Mouse (Mus musculus) midbrain, postnatal 0 days (tissue): ENCODE data around the gene Ibsp. TPM values are rescaled to one million over a fixed set of nuclear protein-coding genes. Genes with fewer than 3 reads are reported as not detected.

Experiments
- ATAC-seq: fragments of 200-750 bp; cut with Nextera tagmentation; 2 replicates; pipeline ENCODE4 v1.8.0; 2017; ENCODE audit warnings: moderate number of reproducible peaks, mild to moderate bottlenecking, moderate TSS enrichment, moderate library complexity; ENCODE audit not compliant: low FRiP score
- DNase-seq: peaks from one replicate; pipeline ENCODE4 v3.0.0-alpha.2; 2015; ENCODE audit warnings: low spot score
- H3K27ac ChIP-seq: fragments of 300-500 bp; sonication (generic); 2 replicates; pipeline ENCODE4 v1.5.1; 2014; ENCODE audit warnings: low read depth, mild to moderate bottlenecking, low read length, mixed read lengths
- H3K27me3 ChIP-seq: fragments of 300-500 bp; sonication (generic); 2 replicates; pipeline ENCODE4 v1.6.1; 2014; ENCODE audit warnings: low read length, control low read depth, mixed read lengths; ENCODE audit not compliant: insufficient read depth
- H3K36me3 ChIP-seq: fragments of 300-500 bp; sonication (generic); 2 replicates; pipeline ENCODE4 v1.6.1; 2014; ENCODE audit warnings: low read length, control low read depth, mixed read lengths; ENCODE audit not compliant: insufficient read depth
- H3K4me1 ChIP-seq: fragments of 300-500 bp; sonication (generic); 2 replicates; pipeline ENCODE4 v1.6.1; 2014; ENCODE audit warnings: mild to moderate bottlenecking, control low read depth, antibody characterized with exemption, low read length, mixed read lengths; ENCODE audit not compliant: insufficient read depth
- H3K4me2 ChIP-seq: fragments of 300-500 bp; sonication (generic); 2 replicates; pipeline ENCODE4 v1.6.1; 2014; ENCODE audit warnings: low read depth, mild to moderate bottlenecking, low read length, mixed read lengths; ENCODE audit not compliant: poor library complexity, severe bottlenecking
- H3K4me3 ChIP-seq: fragments of 300-500 bp; sonication (generic); 2 replicates; pipeline ENCODE4 v1.5.1; 2014; ENCODE audit warnings: low read depth, mild to moderate bottlenecking, low read length, moderate library complexity
- H3K9ac ChIP-seq: fragments of 300-500 bp; sonication (generic); replicated peaks from 2 replicates; pipeline ENCODE4 v1.6.1; 2014; ENCODE audit warnings: mild to moderate bottlenecking, low read length, moderate library complexity, mixed read lengths; ENCODE audit not compliant: poor library complexity, severe bottlenecking
- H3K9me3 ChIP-seq: fragments of 300-500 bp; sonication (generic); 2 replicates; pipeline ENCODE4 v1.6.1; 2016; ENCODE audit warnings: low read length, control low read depth
- CTCF ChIP-seq: IDR thresholded peaks from 2 replicates; pipeline ENCODE4 v1.5.1; 2016; ENCODE audit warnings: antibody characterized with exemption, mild to moderate bottlenecking
- WGBS: fragments of 180-500 bp; shearing (Covaris S2); extraction: QIAGEN DNeasy Blood & Tissue Kit; methylation state at CpG from one replicate; pipeline ENCODE4 v1.1.7; 2014; 5-methylcytosine and 5-hydroxymethylcytosine counted together
- microRNA-seq: library from miRNA; unstranded; fragments of <30 nt; microRNA quantifications from one replicate; pipeline ENCODE4, GENCODE M21; 2016; ENCODE audit warnings: borderline number of aligned reads
- polyA plus RNA-seq: library from polyadenylated mRNA; unstranded; fragments of >200 nt; fragmentation: Nextera tagmentation; extraction: Ambion mirVana; gene quantifications from 2 replicates; pipeline ENCODE4 v1.2.1, GENCODE M21; 2015
- total RNA-seq: library from RNA; depleted of rRNA; stranded (reverse); fragments of >200 nt; gene quantifications from 2 replicates; pipeline ENCODE4 v1.2.3, GENCODE M21; 2014; rRNA removed

Ibsp gene
- total and polyA plus RNA-seq, 2 experiments from 2014 or later: 0.10 to 0.16 TPM

GRCm38 (mm10) chr5:104345241-104345630 lies 46.3 kb downstream of the Ibsp start:
- Histone ChIP-seq H3K9me3 (no peaks in the 10 kb centered on the region), H3K4me2 (no peak overlapping the region), H3K4me1 (no peaks in the 10 kb centered on the region), H3K4me3 (no peak overlapping the region), H3K27ac (no peak overlapping the region), H3K36me3 (no peaks in the 10 kb centered on the region), H3K27me3 (no peaks in the 10 kb centered on the region), H3K9ac (no peak overlapping the region)
- ATAC-seq (no peak), DNase-seq (no peak)
- WGBS: 79% methylated on average over 6 of the region's 6 CpGs
- no peak for TF ChIP-seq CTCF

GRCm38 (mm10) chr5:104351041-104351440 lies 52.1 kb downstream of the Ibsp start:
- H3K9me3 ChIP-seq: no peaks in the 10 kb centered on the region
- H3K27me3 ChIP-seq: no peaks in the 10 kb centered on the region
- H3K27ac ChIP-seq: no peak overlapping the region
- ATAC-seq (no peak), DNase-seq (no peak)
- H3K4me2 ChIP-seq: no peak overlapping the region
- no peak for TF ChIP-seq CTCF
- 56% methylated on average over 1 of the region's 1 CpGs for WGBS
- H3K4me1 ChIP-seq: no peaks in the 10 kb centered on the region
- H3K36me3 ChIP-seq: no peaks in the 10 kb centered on the region
- H3K4me3 ChIP-seq: no peak overlapping the region
- H3K9ac ChIP-seq: no peak overlapping the region

- Histone ChIP-seq H3K4me3 (no peak overlapping the region), H3K4me1 (no peaks in the 10 kb centered on the region), H3K36me3 (no peaks in the 10 kb centered on the region), H3K9me3 (no peaks in the 10 kb centered on the region), H3K4me2 (no peak overlapping the region), H3K27me3 (no peaks in the 10 kb centered on the region), H3K9ac (no peak overlapping the region), H3K27ac (no peak overlapping the region)
- DNase-seq: no peak
- ATAC-seq: no peak
- WGBS: 75% methylated on average over 5 of the region's 5 CpGs
- no peak for TF ChIP-seq CTCF
Measured at GRCm38 (mm10) chr5:104351874-104352273, 52.9 kb downstream of the Ibsp start.

GRCm38 (mm10) chr5:104357575-104357974 lies 58.6 kb downstream of the Ibsp start:
- Histone ChIP-seq H3K4me2 (no peak overlapping the region), H3K4me3 (no peak overlapping the region), H3K27ac (no peak overlapping the region), H3K9ac (no peak overlapping the region), H3K4me1 (no peaks in the 10 kb centered on the region), H3K9me3 (no peaks in the 10 kb centered on the region), H3K27me3 (no peaks in the 10 kb centered on the region), H3K36me3 (no peaks in the 10 kb centered on the region)
- ATAC-seq (no peak), DNase-seq (no peak)
- 83% methylated on average over 5 of the region's 5 CpGs for WGBS
- no peak for TF ChIP-seq CTCF

GRCm38 (mm10) chr5:104358592-104358991 lies 59.6 kb downstream of the Ibsp start:
- H3K36me3 ChIP-seq: no peaks in the 10 kb centered on the region
- H3K4me3 ChIP-seq: no peak overlapping the region
- H3K9me3 ChIP-seq: no peaks in the 10 kb centered on the region
- H3K27me3 ChIP-seq: no peaks in the 10 kb centered on the region
- no peak overlapping the region for H3K9ac ChIP-seq
- DNase-seq: no peak
- no peak for TF ChIP-seq CTCF
- H3K4me2 ChIP-seq: no peak overlapping the region
- ATAC-seq: no peak
- WGBS: 65% methylated on average over 7 of the region's 7 CpGs
- no peaks in the 10 kb centered on the region for H3K4me1 ChIP-seq
- no peak overlapping the region for H3K27ac ChIP-seq

- Histone ChIP-seq H3K4me3 (no peak overlapping the region), H3K4me1 (no peaks in the 10 kb centered on the region), H3K27me3 (no peaks in the 10 kb centered on the region), H3K36me3 (no peaks in the 10 kb centered on the region), H3K9ac (no peak overlapping the region), H3K27ac (no peak overlapping the region), H3K9me3 (no peaks in the 10 kb centered on the region), H3K4me2 (no peak overlapping the region)
- TF ChIP-seq CTCF: no peak
- DNase-seq (no peak), ATAC-seq (no peak)
- 78% methylated on average over 6 of the region's 6 CpGs for WGBS
Measured at GRCm38 (mm10) chr5:104359257-104359656, 60.3 kb downstream of the Ibsp start.

Small RNA genes lying within 50 kb of the gene (microRNA-seq; reads per million reads assigned to microRNA genes)
- not detected for gene Gm23616

Other genes with a start within 250 kb of the Ibsp start
- not detected in 2 replicates for gene Gm17660, start 221.6 kb upstream of the Ibsp start, total RNA-seq
- gene Gm17660, start 221.6 kb upstream of the Ibsp start, polyA plus RNA-seq: 0.83 and 1.1 TPM in 2 replicates
- gene Sparcl1, start 185.4 kb upstream of the Ibsp start, total RNA-seq: 438 and 529 TPM in 2 replicates
- 358 and 444 TPM in 2 replicates for gene Sparcl1, start 185.4 kb upstream of the Ibsp start, polyA plus RNA-seq
- gene Dspp, start 128.5 kb upstream of the Ibsp start, total RNA-seq: not detected in 2 replicates
- gene Dspp, start 128.5 kb upstream of the Ibsp start, polyA plus RNA-seq: not detected in 2 replicates
- not detected in 2 replicates for gene Dmp1, start 96.6 kb upstream of the Ibsp start, total RNA-seq
- 0.23 and 0.28 TPM in 2 replicates for gene Dmp1, start 96.6 kb upstream of the Ibsp start, polyA plus RNA-seq
- gene Mepe, start 26.2 kb downstream of the Ibsp start, total RNA-seq: not detected in 2 replicates
- gene Mepe, start 26.2 kb downstream of the Ibsp start, polyA plus RNA-seq: not detected in 2 replicates
- gene Spp1, start 135.9 kb downstream of the Ibsp start, total RNA-seq: 14.3 and 18.4 TPM in 2 replicates
- gene Spp1, start 135.9 kb downstream of the Ibsp start, polyA plus RNA-seq: 25.9 and 31.2 TPM in 2 replicates
- 25.8 and 29.1 TPM in 2 replicates for gene Pkd2, start 160.3 kb downstream of the Ibsp start, total RNA-seq
- gene Pkd2, start 160.3 kb downstream of the Ibsp start, polyA plus RNA-seq: 4.8 and 5.2 TPM in 2 replicates
- gene BC005561, start 209.2 kb downstream of the Ibsp start, total RNA-seq: 7.2 and 7.3 TPM in 2 replicates
- 6.5 and 9.5 TPM in 2 replicates for gene BC005561, start 209.2 kb downstream of the Ibsp start, polyA plus RNA-seq